Mouse (Mus musculus) E14TG2a.4 (cell line): ENCODE results near the gene Msrb3.

Experiments
- CTCF ChIP-seq: conservative IDR thresholded peaks from 2 replicates; pipeline ENCODE4 v1.5.1; 2014; ENCODE audit warnings: low read length
- NANOG ChIP-seq: IDR thresholded peaks from 2 replicates; pipeline ENCODE4 v1.6.1; 2014; ENCODE audit warnings: borderline replicate concordance, low read length, mixed read lengths
- POU5F1 ChIP-seq: IDR thresholded peaks from 2 replicates; pipeline ENCODE4 v1.6.1; 2014; ENCODE audit warnings: low read length, borderline replicate concordance

GRCm38 (mm10) chr10:120810832-120811571 is 87.9 kb downstream of the Msrb3 start:
- TF ChIP-seq CTCF, result no peak
- no peak for TF ChIP-seq NANOG
- TF ChIP-seq POU5F1, result no peak
